Mouse (Mus musculus): Measurements from ENCODE around the gene Ergic1.

Ergic1 gene

DNA sequence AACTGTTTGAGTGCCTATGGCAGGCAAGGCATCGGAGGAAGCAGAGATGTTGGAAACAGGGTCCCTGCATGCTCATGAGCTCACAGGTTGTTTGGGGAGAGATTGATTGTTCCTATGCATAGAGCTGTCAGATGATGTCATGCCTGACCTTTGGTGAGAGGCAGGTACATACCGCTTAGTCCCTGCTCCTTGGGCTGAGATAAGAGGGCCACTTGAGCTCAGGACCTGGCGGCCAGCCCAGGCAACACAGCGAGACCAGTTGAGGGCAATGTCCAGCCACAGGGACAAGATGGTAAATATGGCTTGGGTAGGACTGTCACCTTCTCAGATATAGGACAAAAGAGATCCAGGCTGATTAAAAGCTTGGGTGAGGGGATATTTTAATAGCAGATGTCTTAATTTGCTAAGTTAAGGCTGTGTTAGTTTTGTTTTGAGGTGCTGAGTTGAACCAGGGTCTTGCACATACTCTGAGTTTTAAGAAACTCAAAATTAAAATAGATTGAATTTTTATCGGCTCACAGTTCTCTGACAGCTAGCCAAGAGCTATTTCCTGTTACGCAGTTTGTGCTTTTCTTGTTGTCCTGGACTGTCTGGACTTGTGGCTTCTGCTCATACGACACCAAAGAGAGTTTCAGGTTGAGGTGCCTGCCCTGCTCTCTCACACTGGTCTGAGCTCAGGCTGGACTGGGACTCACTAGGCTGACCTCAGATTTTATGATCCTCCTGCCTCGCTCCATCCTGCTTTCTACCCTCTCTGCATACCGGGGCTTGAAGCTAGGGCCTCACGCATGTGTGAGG is 138.7 kb downstream of the Ergic1 start:
- DNase-seq (ENCODE audit: extremely low spot score), result no peak

DNA sequence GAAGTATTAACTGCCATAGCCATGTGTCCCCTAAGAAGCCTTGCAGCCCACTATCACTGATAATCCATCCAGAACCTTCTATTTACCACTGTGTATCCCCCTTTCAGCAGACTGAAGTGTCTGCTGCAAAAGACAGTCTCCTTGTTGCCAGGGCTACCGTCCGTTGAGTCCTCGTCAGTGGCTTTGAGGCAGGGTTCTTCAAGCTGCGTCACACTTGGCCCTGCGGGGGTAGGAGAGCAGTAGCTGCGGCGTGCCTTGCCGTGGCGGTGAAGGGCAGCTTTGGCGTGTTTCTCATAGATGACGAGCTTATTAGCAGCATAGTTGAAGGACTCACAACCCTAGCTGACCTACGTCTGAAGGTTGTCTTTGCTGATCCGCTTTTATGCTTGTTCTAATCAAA is 140.3 kb downstream of the Ergic1 start:
- DNase-seq (ENCODE audit: extremely low spot score), result no peak

DNA sequence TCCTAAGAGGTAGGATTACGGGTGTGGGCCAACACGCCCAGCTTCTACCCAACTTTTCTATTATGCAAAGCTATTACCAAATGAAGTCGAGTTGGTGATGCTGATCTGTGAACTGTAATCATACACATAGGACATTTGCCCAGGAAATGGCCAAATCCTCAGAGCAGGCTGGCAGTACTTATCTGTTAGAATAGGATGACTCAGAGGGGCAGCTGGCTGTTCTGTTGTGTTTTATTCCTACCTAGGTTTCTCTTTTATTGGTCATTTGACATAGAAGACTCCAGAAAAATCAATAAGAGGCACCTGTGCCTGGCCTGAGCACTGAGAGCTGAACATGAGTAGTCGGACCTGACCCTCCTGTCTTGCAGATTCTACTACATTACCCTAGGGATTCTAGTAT is 141.3 kb downstream of the Ergic1 start:
- no peak for DNase-seq (ENCODE audit: extremely low spot score)

DNA sequence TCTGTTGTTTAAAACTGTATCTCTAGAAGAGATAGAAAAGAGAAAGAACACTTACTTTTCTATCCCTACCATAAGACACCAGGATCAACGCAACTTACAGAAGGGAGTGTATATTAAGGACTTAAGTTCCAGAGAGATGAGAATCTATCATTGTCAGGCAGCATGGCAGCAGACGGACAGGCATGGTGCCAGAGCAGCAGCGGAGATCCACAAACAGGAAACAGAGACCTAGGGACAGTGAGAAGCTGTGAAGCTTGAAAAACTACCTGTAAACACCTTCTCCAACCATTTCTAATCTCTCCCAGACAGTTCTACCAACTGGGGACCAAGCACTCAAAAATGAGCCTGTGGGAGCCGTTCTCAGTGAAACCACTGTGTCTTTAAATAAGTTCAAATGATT is 142.4 kb downstream of the Ergic1 start:
- no peak for DNase-seq (ENCODE audit: extremely low spot score)

DNA sequence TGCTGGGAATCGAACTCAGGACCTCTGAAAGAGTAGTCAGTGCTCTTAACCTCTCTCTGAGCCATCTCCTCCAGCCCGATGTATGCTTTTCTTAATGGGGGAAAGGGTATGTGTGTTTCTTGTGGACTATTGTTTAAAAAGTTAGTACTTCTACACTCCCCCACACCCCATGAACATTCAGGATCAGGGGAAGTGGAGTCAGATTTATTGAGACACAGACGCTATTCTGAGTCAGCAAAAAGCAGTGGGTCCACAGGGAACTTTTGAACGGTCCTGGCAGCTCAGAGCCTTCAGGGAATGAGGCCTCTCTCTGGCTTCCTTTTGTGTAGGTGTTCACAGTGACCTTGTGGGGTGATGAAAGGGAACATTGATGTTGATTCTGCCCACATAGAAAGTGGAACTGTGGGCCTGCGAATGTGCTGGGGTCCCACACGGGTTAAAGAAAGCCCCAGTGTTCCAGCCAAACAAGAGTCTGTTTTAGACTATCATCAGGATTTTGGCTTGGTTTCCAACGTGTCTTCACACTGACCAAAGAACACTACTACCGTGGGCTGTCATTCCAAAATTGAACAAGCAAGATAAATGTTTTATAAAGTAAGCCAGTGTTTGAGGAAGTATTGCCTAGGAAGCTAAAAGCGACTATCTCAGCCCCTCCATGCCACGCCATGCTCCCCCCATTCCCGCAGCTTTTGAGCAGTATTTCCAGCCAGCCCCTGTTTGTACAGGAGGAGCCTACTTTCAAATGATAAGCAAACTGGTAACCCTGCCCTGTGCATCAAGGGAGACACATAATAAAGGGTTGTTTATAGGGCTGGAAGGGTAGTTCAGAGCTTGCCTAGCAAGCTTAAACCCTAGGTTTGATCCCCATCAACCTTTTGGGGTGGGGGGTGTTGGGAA is 144.4 kb downstream of the Ergic1 start:
- no peak for DNase-seq (ENCODE audit: extremely low spot score)

Data from embryo, embryonic 9.5 days (tissue).